14 mouse cellular contexts compared by ENCODE assay signal in the genomic region with DNA sequence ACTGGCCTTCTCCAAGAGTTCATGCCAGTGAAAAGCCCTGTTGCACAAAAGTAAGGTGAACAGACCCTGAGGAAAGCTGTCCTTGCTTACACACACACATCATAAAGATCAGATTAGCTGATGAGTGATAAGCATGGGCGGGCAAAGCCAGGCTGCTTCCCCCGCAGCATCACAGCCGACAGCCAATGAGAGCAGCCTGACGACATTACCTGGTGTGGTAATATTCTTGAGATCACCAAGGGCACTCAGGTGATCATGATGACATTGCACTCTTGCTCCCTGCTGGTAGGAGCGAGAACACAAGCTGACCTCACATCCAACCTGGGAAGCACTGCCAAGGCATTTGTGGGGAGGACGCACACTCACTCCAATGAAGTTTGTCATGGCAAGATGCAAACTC.
"Had no signal": no experiment of that assay in that cellular context is flagged by ENCODE, and none has a peak within 500 bp of the region (broad histone marks: within the 10 kb centered on the region; RNA-seq: fewer than 3 reads in every experiment).

No protein-coding gene starts in this region.

- H3K36me3 ChIP-seq: lung, embryonic 15.5 days; midbrain, embryonic 12.5 days; neural tube, embryonic 12.5 days; stomach, embryonic 15.5 days had no signal

- H3K27ac ChIP-seq: lung, embryonic 15.5 days; macrophage; midbrain, embryonic 12.5 days; neural tube, embryonic 12.5 days; stomach, embryonic 15.5 days; stomach, postnatal 0 days had no signal

- H3K9ac ChIP-seq: liver, postnatal 0 days; lung, embryonic 15.5 days; midbrain, embryonic 12.5 days; neural tube, embryonic 12.5 days; stomach, embryonic 15.5 days had no signal

- ATAC-seq: liver, postnatal 0 days had no signal

- H3K4me1 ChIP-seq: lung, embryonic 15.5 days; megakaryocyte, embryonic 14.5 days; midbrain, embryonic 12.5 days; neural tube, embryonic 12.5 days; stomach, embryonic 15.5 days had no signal

- H3K27me3 ChIP-seq: lung, embryonic 15.5 days; midbrain, embryonic 12.5 days; neural tube, embryonic 12.5 days; stomach, embryonic 15.5 days had no signal

- H3K4me2 ChIP-seq: lung, embryonic 15.5 days; midbrain, embryonic 12.5 days; neural tube, embryonic 12.5 days; stomach, embryonic 15.5 days had no signal

- DNase-seq: liver, postnatal 0 days; lung, adult 2 months; midbrain, embryonic 14.5 days; right cerebral cortex, postnatal 14 days; thymus, adult 2 months; thymus, postnatal 25 days; thymus, postnatal 4 days had no signal

- H3K9me3 ChIP-seq: lung, embryonic 15.5 days; midbrain, embryonic 12.5 days; neural tube, embryonic 12.5 days; stomach, embryonic 15.5 days had no signal

- H3K4me3 ChIP-seq: lung, embryonic 15.5 days; megakaryocyte, embryonic 14.5 days; midbrain, embryonic 12.5 days; neural tube, embryonic 12.5 days; stomach, embryonic 15.5 days had no signal
